In genomic region chr7:28801451-28801850, GRCm38 (mm10) we compare ENCODE assay signal across 11 mouse cellular contexts. TPM values are rescaled to one million over a fixed set of nuclear protein-coding genes. Genes with fewer than 3 reads are reported as not detected.
A peak's percentile ranks its signal among the peaks of the same experiment; 100 is the strongest.
DNase-seq lines count a peak whose midpoint lies in the region; ATAC-seq lines count a peak whose summit lies in the region.
"Had no signal": no experiment of that assay in that cellular context is flagged by ENCODE, and none has a peak within 500 bp of the region (broad histone marks: within the 10 kb centered on the region; RNA-seq: fewer than 3 reads in every experiment).

No protein-coding gene starts in this region.

- no peaks in the 10 kb centered on the region for H3K27me3 ChIP-seq in hindbrain, embryonic 10.5 days (ENCODE audit: insufficient read depth, poor library complexity, severe bottlenecking)
- no peaks in the 10 kb centered on the region for H3K27me3 ChIP-seq in hindbrain, embryonic 13.5 days
- no peaks in the 10 kb centered on the region for H3K27me3 ChIP-seq in neural tube, embryonic 13.5 days
- H3K27me3 ChIP-seq in intestine, embryonic 15.5 days (replicated peaks): no peaks in the 10 kb centered on the region

- no peak for DNase-seq in hindbrain, embryonic 10.5 days (ENCODE audit: low spot score)
- no peak for DNase-seq in neural tube, embryonic 10.5 days (ENCODE audit: extremely low spot score, low spot score)
- no peak for DNase-seq in frontal cortex, postnatal 36 days (ENCODE audit: low spot score in 2 of 2)
- no peak for DNase-seq in cerebellum, postnatal 10 days
- DNase-seq: cerebellum, postnatal 14 days; right cerebral cortex, adult 18-20 months; thymus, postnatal 25 days had no signal

- no peak overlapping the region for H3K4me3 ChIP-seq in hindbrain, embryonic 10.5 days
- H3K4me3 ChIP-seq in hindbrain, embryonic 13.5 days: no peak overlapping the region
- no peak overlapping the region for H3K4me3 ChIP-seq in neural tube, embryonic 13.5 days
- no peak overlapping the region for H3K4me3 ChIP-seq in intestine, embryonic 15.5 days (replicated peaks)

- H3K27ac ChIP-seq in hindbrain, embryonic 10.5 days: peak overlapping the region; percentile 87
- H3K27ac ChIP-seq in hindbrain, embryonic 13.5 days: no peak overlapping the region
- H3K27ac ChIP-seq in neural tube, embryonic 13.5 days (replicated peaks): peak overlapping the region; percentile 78; the same call in 1 of the 2 replicates
- H3K27ac ChIP-seq in intestine, embryonic 15.5 days: peak overlapping the region; percentile 97

- H3K9me3 ChIP-seq in hindbrain, embryonic 10.5 days: no peaks in the 10 kb centered on the region
- no peaks in the 10 kb centered on the region for H3K9me3 ChIP-seq in hindbrain, embryonic 13.5 days
- H3K9me3 ChIP-seq in neural tube, embryonic 13.5 days: no peaks in the 10 kb centered on the region
- H3K9me3 ChIP-seq in intestine, embryonic 15.5 days: no peaks in the 10 kb centered on the region

- no peak overlapping the region for H3K9ac ChIP-seq in hindbrain, embryonic 13.5 days
- H3K9ac ChIP-seq in neural tube, embryonic 13.5 days: no peak overlapping the region
- no peak overlapping the region for H3K9ac ChIP-seq in intestine, embryonic 15.5 days

- ATAC-seq in hindbrain, embryonic 13.5 days (ENCODE audit: low FRiP score): no peak
- ATAC-seq in neural tube, embryonic 13.5 days (ENCODE audit: low read depth): no peak
- no peak for ATAC-seq in intestine, embryonic 15.5 days
- no peak for ATAC-seq in erythroid progenitor cell, adult 5-6 weeks (replicated peaks; ENCODE audit: low FRiP score, poor library complexity, severe bottlenecking)

- H3K4me1 ChIP-seq in hindbrain, embryonic 10.5 days (replicated peaks): peaks cover 49% of the 10 kb centered on the region
- H3K4me1 ChIP-seq in hindbrain, embryonic 13.5 days (replicated peaks): peaks cover 22% of the 10 kb centered on the region
- H3K4me1 ChIP-seq in neural tube, embryonic 13.5 days (replicated peaks): peaks cover 25% of the 10 kb centered on the region
- H3K4me1 ChIP-seq in intestine, embryonic 15.5 days (replicated peaks): peaks cover 26% of the 10 kb centered on the region

- no peak overlapping the region for H3K4me2 ChIP-seq in hindbrain, embryonic 13.5 days
- H3K4me2 ChIP-seq in neural tube, embryonic 13.5 days: no peak overlapping the region
- H3K4me2 ChIP-seq in intestine, embryonic 15.5 days (replicated peaks): peak overlapping the region; percentile 35; the same call in 1 of the 2 replicates

- WGBS in hindbrain, embryonic 10.5 days: 78% methylated on average over 3 of the region's 3 CpGs
- 82% methylated on average over 3 of the region's 3 CpGs for WGBS in hindbrain, embryonic 13.5 days
- 72% methylated on average over 3 of the region's 3 CpGs for WGBS in neural tube, embryonic 13.5 days
- WGBS in intestine, embryonic 15.5 days: 43% methylated on average over 3 of the region's 3 CpGs

- no peaks in the 10 kb centered on the region for H3K36me3 ChIP-seq in hindbrain, embryonic 10.5 days
- H3K36me3 ChIP-seq in hindbrain, embryonic 13.5 days: no peaks in the 10 kb centered on the region
- H3K36me3 ChIP-seq in neural tube, embryonic 13.5 days: no peaks in the 10 kb centered on the region
- H3K36me3 ChIP-seq in intestine, embryonic 15.5 days: no peaks in the 10 kb centered on the region

RNA-seq across cellular contexts. Expression of gene Hnrnpl, which starts 6.9 kb away (rescaled TPM):
- polyA plus RNA-seq in hindbrain, embryonic 10.5 days (2016; fragmentation: Nextera tagmentation; extraction: Ambion mirVana): 312 TPM in 2 replicates
- 200 and 202 TPM in 2 replicates for polyA plus RNA-seq in hindbrain, embryonic 13.5 days (2015; fragmentation: Nextera tagmentation; extraction: Ambion mirVana)
- polyA plus RNA-seq in neural tube, embryonic 13.5 days (2015; fragmentation: Nextera tagmentation; extraction: Ambion mirVana): 214 and 237 TPM in 2 replicates
- polyA plus RNA-seq in intestine, embryonic 15.5 days (2015; fragmentation: Nextera tagmentation; extraction: Ambion mirVana): 210 and 237 TPM in 2 replicates
- total RNA-seq in erythroid progenitor cell, adult 5-6 weeks (2015; ENCODE audit: low replicate concordance): 215 and 258 TPM in 2 replicates
- total RNA-seq in erythroid progenitor cell, adult 5-6 weeks (2017; ENCODE audit: low replicate concordance): 202 and 252 TPM in 2 replicates

RNA-seq across cellular contexts. Expression of gene Rinl, which starts 12.7 kb away (rescaled TPM):
- polyA plus RNA-seq in hindbrain, embryonic 10.5 days (2016; fragmentation: Nextera tagmentation; extraction: Ambion mirVana): 4.0 TPM in 2 replicates
- 2.7 and 2.8 TPM in 2 replicates for polyA plus RNA-seq in hindbrain, embryonic 13.5 days (2015; fragmentation: Nextera tagmentation; extraction: Ambion mirVana)
- polyA plus RNA-seq in neural tube, embryonic 13.5 days (2015; fragmentation: Nextera tagmentation; extraction: Ambion mirVana): 1.7 and 2.6 TPM in 2 replicates
- 4.5 and 5.6 TPM in 2 replicates for polyA plus RNA-seq in intestine, embryonic 15.5 days (2015; fragmentation: Nextera tagmentation; extraction: Ambion mirVana)
- 4.3 and 8.8 TPM in 2 replicates for total RNA-seq in erythroid progenitor cell, adult 5-6 weeks (2015; ENCODE audit: low replicate concordance)
- 5.4 and 19.4 TPM in 2 replicates for total RNA-seq in erythroid progenitor cell, adult 5-6 weeks (2017; ENCODE audit: low replicate concordance)

RNA-seq across cellular contexts. Expression of gene Ech1, which starts 23.6 kb away (rescaled TPM):
- polyA plus RNA-seq in hindbrain, embryonic 10.5 days (2016; fragmentation: Nextera tagmentation; extraction: Ambion mirVana): 87.9 and 93.3 TPM in 2 replicates
- 81.8 and 87.5 TPM in 2 replicates for polyA plus RNA-seq in hindbrain, embryonic 13.5 days (2015; fragmentation: Nextera tagmentation; extraction: Ambion mirVana)
- polyA plus RNA-seq in neural tube, embryonic 13.5 days (2015; fragmentation: Nextera tagmentation; extraction: Ambion mirVana): 88.7 and 98.1 TPM in 2 replicates
- polyA plus RNA-seq in intestine, embryonic 15.5 days (2015; fragmentation: Nextera tagmentation; extraction: Ambion mirVana): 234 and 260 TPM in 2 replicates
- 34.2 and 61.2 TPM in 2 replicates for total RNA-seq in erythroid progenitor cell, adult 5-6 weeks (2015; ENCODE audit: low replicate concordance)
- 10.6 and 14.1 TPM in 2 replicates for total RNA-seq in erythroid progenitor cell, adult 5-6 weeks (2017; ENCODE audit: low replicate concordance)

RNA-seq across cellular contexts. Expression of gene Lgals4, which starts 32.2 kb away (rescaled TPM):
- 3.9 and 4.0 TPM in 2 replicates for polyA plus RNA-seq in hindbrain, embryonic 10.5 days (2016; fragmentation: Nextera tagmentation; extraction: Ambion mirVana)
- 5.6 and 6.3 TPM in 2 replicates for polyA plus RNA-seq in hindbrain, embryonic 13.5 days (2015; fragmentation: Nextera tagmentation; extraction: Ambion mirVana)
- 5.0 and 6.2 TPM in 2 replicates for polyA plus RNA-seq in neural tube, embryonic 13.5 days (2015; fragmentation: Nextera tagmentation; extraction: Ambion mirVana)
- 1,462 and 1,582 TPM in 2 replicates for polyA plus RNA-seq in intestine, embryonic 15.5 days (2015; fragmentation: Nextera tagmentation; extraction: Ambion mirVana)
- total RNA-seq in erythroid progenitor cell, adult 5-6 weeks (2015; ENCODE audit: low replicate concordance): not detected in 2 replicates
- 0.91 and 1.5 TPM in 2 replicates for total RNA-seq in erythroid progenitor cell, adult 5-6 weeks (2017; ENCODE audit: low replicate concordance)

RNA-seq across cellular contexts. Expression of gene Nfkbib, which starts 34.1 kb away (rescaled TPM):
- polyA plus RNA-seq in hindbrain, embryonic 10.5 days (2016; fragmentation: Nextera tagmentation; extraction: Ambion mirVana): 56.0 and 61.1 TPM in 2 replicates
- polyA plus RNA-seq in hindbrain, embryonic 13.5 days (2015; fragmentation: Nextera tagmentation; extraction: Ambion mirVana): 58.6 and 59.5 TPM in 2 replicates
- 63.4 and 67.7 TPM in 2 replicates for polyA plus RNA-seq in neural tube, embryonic 13.5 days (2015; fragmentation: Nextera tagmentation; extraction: Ambion mirVana)
- 40.2 and 43.7 TPM in 2 replicates for polyA plus RNA-seq in intestine, embryonic 15.5 days (2015; fragmentation: Nextera tagmentation; extraction: Ambion mirVana)
- total RNA-seq in erythroid progenitor cell, adult 5-6 weeks (2015; ENCODE audit: low replicate concordance): 8.3 and 12.2 TPM in 2 replicates
- total RNA-seq in erythroid progenitor cell, adult 5-6 weeks (2017; ENCODE audit: low replicate concordance): 4.8 and 5.5 TPM in 2 replicates
